Mouse (Mus musculus) heart, adult 8-10 months (tissue): Measurements from ENCODE around the gene Tcerg1l. TPM values are rescaled to one million over a fixed set of nuclear protein-coding genes. Genes with fewer than 3 reads are reported as not detected.

Experiments used
- DNase-seq: peaks from one replicate; pipeline ENCODE4 v3.0.0; 2022; ENCODE audit warnings: low spot score
- total RNA-seq, 4 experiments: library from RNA; stranded (reverse); gene quantifications; 2 replicates each; pipeline ENCODE4 v1.2.4; 2022

Gene Tcerg1l
- total RNA-seq: not detected

DNA sequence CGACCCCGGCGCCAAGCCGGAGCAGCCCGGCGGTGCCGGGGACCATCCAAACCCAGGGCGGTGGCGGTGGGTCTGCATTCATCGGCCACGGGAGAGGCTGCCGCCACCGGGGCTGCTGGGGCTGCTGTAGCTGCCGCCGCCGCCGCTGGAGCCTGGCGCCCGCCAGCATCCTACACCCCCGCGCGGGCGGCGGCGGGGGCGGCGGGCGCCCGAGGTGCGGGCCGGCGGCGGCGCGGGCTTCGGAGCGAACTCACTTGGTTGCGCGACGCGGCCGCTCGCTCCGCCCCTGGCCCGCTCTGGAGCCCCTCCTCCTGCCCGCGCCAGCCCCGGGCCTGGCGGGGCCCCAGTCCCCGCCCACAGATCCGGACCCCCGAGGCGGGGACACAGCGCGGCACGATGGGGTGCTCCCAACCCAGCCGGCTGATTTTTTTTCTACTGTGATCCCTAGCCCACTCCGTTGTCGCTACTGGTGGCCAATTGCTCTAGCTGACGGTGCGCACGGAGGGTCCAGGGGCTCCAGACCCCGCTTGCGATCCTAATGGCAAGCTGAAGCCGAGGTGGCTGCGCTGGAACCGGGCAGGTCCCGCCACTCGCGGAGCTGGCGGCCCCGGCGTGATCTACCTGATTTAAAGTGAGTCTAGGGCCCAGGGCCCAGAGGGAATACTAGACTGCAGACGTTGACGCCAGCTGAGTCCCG is at the start of gene Tcerg1l:
Tcerg1l (minus strand) TSS at position 246 of the 697 bp plus-strand sequence.
- DNase-seq: no peak

DNA sequence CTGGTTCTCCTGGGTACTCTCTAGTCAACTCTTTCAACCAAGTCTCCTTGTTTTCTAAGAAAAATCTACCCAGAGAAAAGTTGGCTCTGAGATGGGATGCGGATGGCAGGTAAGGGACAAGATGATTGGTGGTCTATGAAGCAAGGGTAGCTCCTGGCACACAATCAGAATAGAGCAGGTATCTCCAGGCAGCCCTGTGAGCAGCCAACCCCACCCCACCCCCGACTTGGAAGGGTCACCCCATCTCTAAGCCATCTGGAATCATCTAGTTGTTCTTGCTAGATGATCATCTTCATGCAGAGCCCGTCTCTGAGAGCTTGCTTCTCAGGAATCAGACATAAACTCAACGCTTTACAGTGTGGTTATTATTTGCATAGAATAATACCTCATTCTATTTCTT is 44.6 kb upstream of the Tcerg1l start:
- no peak for DNase-seq

DNA sequence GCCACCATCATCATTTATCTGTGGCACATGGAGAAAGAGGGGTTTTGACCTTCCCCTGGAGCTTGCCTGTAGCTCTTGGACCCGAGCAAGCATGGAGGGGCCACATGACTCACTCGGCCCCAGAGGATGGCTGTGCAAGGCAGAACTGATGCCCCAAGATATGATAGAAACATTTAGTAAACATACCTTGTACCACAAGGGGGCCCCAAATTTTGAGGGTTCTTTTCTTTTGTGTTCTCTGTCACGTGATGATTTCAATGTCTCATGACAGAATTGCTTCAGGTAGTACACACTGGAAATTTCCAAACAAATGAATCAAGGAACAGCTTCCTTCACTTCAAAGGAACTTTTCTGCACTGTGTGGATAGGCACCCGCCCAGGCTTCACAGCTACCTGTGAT is 35.0 kb upstream of the Tcerg1l start:
- DNase-seq: no peak

DNA sequence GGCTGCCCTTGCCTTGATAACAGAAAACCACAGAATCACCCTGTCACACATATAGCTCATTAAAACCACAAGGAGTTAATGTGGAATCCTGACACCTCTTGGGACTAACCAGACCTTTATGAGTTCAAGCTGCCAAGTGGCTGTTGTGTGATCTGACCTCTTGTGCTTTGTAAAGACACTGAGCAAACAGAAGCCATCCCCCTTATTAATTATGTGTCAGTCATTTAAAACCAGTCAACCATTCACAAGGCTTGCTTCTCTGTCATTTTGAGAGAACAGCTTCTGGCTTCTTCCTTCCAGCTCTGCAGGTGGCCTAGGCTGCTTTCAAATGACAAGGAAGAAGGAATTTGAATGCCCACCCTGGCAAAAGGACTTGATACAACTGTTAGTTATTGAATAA is 33.9 kb upstream of the Tcerg1l start:
- DNase-seq: no peak

DNA sequence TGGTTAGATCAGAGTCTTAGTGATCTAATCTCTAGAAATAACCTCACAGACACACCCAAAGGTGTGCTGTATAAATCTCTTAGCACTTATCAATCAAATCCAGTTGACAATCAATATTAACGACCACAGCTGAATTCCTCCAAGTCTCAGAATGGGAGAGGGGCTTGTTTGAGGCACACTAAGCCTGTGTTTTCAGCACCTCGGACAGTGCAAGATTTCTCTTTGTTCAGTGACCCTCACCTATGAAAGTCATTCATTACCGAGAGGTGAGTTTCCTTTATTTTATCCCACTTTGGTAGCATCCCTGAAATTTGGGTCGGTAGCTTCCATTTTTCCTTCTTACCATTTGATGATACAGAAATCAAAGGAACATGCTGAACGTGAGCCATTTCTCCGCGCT is 32.4 kb upstream of the Tcerg1l start:
- DNase-seq: no peak

DNA sequence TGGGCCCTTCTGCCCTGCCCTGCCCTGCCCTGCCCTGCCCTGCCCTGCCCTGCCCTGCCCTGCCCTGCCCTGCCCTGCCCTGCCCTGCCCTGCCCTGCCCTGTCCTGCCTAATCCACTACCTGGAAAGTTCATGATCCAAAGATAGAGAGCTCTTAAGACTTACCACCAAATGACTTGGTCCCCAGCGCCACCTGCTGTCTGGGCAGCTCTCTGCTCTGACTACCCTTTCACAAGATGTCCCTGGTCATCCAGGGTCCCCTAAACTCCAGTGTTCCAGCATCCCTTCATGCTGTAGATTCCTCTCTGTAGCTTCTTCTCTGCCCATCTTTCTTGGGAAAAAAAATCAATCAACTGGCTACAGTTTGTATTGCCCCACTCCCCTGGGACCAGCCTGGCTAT is 31.3 kb upstream of the Tcerg1l start:
- DNase-seq: peak; percentile 3

DNA sequence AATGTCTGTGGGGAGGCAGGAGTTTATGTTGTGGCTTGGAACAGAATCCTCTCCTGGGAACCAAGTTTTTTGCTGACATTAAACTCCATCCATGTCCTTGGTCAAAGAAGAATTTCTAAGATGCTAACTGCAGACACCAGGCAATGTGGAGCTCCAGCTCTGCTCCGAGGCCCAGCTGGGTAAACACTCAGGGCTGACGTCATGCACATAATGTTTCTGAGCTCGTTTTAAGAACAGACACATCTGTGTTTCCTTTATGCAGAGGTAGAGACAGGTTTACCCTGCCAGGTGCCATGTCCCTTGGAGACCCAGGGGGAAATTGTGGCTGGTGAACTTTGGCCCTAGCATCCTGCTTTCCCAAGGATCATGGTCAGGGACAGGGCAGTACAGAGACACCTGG is 29.9 kb upstream of the Tcerg1l start:
- no peak for DNase-seq

DNA sequence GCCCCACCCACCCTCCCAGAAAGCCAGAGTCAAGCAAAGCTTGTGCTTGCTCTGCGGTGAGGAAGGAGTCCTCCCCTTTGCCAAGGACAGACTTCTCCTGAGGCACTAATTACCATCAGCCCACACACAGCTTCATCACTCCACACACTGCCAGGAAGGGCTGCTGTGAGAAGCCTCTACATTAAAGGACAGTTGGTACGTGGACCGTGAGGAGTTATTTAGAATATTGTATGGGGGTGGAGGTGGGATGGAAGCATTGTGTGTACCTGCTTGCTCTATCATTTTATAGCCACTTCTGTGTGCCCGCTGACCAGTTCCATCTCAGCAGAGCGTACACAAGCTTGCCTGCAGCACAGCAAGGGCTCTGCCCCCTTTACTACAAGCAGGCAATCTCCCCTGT is 16.0 kb upstream of the Tcerg1l start:
- no peak for DNase-seq

DNA sequence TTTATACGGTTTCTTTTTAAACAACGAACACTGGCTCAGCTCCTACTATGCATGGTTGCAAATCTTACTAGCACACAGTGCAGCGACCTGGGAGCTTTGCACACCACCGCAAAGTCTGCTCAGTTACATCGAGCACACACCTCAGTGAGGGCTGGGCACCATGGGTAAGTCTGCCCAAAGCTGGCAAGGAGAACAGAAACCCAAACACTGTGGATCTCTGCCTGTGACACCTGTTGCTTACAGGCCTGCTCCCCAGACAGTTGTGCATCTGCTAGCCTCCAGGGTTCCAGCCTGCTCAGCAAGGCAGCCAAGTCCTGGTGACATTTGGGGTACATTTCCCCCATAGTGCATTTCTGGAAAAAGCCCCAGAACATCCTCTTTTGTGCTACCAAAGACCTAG is 4.1 kb upstream of the Tcerg1l start:
- DNase-seq: no peak

DNA sequence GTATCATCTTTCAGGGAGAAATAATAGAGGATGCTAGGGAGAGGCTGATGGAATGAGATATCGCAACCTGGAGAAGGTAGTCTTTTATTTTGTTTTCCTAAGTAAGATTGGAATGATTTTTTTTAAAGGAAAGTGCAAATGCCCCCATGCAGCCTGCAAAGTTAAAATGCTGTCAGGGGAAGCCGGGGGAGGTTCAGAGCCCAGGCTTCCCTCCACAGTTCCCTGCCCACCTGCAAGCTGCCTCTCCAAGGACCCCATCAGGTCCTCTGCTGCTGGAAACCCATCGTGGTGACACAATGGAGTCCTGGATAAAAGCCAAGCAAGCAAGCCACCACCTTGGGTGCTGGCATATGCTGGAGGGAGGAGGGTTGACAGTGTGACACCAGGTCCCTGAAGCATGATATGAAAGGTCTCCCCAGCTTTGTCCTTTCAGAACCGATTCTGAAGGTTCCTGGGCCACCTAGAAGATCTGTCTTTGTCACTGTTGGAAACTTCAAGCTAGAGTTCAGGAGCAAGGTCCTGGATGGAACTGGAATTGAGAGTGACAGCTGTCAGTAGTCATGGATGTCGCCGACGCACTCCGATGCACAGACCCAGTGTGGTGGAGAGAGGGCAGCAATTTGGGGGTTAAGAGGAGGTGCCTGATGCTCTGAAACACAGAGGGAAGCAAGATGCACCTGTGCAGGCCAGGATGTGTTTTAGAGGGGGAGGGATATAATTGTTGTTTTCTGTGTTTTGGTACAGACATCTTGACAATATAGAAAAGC is 3.2 kb upstream of the Tcerg1l start:
- no peak for DNase-seq

DNA sequence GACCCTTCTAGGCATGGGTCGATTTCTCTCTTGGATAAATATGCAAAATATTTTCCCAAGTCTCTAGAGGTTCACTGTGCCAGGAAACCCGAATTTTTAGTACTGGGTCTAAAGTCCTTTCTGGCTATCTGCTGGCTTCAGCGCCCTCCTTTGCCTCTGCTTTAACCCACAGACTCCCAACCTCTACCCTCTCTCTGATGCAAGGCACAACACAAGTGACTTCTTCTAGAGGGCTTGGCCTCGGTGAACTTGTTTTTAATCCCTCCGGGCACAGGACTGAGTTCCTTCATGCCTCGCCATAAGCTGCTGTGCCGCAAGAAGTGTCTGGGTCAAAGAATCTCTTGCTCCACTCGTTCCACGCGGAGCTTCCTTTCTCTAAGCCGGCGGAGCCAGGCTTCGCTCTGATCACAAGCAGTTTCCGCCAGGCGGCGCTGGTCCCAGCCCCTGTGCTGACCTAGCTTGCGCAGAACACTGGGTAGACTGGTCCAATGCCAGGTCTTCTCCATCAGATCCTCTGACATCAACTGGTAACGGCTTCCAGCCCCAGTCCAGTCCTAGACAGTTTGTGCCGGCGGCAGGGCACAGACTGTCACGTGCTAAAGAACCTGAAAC is 758 bp upstream of the Tcerg1l start:
- DNase-seq: peak; percentile 3

DNA sequence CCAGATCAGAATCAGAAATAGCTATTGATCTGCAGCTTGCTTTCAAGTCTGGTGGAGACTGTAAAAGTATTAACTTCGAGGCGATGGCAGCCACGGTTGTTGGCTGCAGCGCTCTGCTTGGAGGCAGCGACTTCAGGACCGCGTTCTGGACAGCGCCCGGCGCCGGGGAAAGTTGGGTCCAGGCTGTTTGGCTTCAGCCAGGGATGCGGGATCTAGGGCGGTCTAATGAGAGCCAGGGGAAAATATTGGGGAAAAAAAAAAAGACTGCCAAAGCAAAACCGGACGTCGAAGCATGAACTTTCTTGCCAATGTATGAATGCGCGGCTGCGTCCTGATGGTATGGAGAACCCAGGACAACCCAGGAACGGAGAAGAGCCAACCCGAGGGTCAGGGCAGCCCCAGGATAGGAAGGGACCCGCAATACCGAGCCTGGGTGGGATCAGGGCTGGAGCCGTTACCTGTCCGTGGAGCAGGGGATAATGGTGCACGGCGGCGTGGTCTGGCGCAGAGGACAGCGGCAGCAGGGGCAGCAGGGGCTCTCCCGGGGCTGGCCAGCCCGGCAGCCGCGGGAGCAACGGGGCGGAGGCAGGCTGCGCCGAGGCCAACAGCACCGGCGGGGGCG is 556 bp downstream of the Tcerg1l start:
- DNase-seq: no peak

DNA sequence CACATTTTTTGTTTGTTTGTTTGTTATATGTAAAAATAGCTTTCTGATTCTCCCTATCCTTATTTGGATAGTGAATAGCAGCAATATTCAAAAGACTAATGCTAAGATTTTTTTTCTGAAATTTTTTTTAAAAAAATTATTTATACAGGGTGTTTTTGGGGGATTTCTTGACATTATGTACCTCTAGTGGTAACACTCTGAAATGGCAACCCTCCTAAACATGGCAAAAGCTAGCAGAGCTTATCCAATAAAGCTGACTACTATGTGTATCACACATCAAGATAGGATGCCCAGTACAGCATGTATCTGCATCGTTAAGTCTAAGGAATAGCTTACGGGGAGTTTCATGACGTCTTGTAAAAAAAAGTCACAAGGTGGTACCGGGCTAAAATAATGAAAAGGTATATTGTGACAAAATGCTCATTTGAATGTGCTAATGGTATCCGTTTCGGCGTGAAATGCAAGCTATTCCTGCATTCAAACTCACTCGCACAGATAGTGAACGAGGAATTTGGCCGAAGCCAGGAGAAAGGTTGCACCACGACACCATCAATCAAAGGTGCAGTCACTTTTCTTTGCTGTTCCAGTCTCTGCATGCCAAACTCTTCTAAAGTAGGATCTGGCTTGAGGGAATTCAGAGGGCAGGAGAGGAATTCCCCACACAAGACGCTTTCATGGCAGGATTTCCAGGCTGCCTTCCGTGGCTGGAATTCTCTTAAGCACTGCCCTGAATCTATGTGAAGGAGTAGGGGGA is 1.2 kb downstream of the Tcerg1l start:
- no peak for DNase-seq

DNA sequence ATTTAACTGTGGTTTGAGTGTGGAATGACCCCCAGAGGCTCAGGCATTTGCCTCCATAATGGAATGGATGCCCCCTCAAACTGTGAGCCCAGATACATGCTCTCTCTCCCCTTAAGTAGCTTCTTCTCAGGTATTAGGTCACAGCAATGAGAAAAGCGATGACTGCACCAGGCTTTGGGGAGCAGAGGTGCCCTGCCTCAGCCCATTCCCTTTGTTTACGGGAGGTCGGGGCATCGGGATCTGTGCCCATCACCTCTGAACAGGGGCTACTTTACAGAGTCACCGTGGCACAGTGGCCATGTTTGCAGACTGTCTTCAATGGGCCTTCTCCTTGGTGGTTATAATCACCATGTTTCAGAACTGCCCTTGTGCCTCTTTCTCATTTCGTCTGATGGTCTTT is 7.6 kb downstream of the Tcerg1l start:
- DNase-seq: no peak

DNA sequence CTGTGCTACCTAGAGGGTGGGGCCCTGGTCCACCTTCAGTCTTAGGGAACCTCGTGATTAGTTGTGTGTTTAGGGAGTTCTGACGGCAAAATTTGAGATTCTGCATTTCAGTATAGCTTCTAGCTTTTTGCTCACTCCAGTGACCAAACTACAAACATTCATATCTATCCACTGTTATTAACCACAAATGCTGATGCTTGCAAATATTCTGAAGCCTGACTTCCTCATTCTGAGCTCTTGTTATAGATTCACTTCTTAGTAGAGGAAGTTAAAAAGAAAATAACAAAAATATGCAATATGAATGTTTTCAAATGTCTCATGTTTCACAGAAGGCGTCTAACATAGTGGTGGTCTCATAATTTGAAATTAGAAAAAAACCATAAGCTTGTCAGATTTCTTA is 8.5 kb downstream of the Tcerg1l start:
- DNase-seq: peak; percentile 14

DNA sequence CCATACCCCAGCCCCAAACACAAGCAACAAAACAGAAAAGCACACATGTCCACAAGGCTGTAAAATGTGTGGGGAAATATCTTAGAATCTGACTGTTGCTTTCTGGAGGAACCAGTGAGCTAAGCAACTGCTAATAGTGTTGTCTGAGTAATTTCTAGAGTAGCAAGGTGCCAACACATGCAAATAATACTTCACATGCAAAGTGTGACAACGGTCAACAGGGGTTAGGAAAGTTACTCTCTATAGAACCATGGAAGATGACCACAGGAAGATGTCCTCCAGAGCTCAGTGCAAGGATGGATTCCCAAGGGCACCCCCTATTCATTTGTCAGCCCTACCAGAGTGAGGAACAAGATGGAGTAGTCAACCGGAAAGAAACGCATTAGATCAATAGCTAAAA is 18.3 kb downstream of the Tcerg1l start:
- no peak for DNase-seq

DNA sequence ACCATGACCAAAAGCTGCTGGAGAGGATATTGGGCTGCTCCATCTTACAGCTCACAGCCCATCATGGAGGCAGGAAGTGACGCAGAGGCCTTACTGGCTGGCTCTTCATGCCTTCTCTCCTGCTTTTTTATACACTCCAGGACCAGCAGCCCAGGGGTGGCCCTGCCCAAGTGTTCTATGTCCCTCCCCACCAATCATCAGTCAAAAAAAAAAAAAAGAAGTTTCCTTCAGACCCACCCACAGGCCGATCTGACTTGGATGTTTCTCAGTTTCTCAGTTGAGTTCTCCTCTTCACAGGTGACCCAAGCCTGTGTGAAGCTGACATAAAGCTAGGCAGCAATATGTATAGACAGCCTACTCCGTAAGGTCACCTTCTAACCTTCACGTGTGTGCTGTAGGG is 19.0 kb downstream of the Tcerg1l start:
- no peak for DNase-seq

DNA sequence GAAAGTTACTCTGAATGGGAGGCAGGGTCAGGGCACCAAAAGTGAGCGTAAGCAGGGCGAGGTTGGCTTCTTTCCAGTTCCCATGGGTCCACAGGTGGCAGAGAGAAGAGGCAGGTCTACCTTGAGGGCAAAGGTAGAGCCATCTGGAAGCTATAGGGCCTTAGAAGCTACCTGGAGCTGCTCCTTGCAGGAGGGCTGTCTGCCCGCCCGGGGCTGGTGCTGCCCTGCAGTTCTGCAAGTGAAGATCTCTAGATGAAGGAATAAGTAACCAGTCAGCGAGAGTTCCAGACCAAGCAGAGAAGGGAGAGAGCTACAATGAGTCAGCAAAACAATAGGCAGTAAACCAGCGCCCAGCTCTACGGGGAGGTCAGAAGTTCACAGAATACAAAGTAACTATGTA is 22.0 kb downstream of the Tcerg1l start:
- DNase-seq: no peak

DNA sequence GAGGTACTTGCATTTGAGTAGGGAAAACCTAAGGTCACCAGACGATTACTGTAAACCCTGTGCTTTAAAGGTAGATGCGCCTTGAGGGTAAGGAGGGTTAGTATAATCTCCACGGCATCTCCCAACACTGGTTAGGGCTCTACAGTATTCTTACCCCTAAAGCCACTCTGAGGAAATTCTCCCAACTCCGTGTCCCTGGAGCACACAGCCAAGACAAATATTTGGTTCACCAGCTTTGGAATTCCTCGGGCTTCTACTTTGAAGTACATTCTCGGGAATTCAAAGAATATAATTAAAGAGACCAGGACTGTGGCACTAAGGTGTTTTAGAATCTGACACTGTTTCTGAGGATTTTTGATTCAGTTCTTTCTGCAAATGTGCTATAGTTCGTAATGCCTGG is 23.2 kb downstream of the Tcerg1l start:
- no peak for DNase-seq

DNA sequence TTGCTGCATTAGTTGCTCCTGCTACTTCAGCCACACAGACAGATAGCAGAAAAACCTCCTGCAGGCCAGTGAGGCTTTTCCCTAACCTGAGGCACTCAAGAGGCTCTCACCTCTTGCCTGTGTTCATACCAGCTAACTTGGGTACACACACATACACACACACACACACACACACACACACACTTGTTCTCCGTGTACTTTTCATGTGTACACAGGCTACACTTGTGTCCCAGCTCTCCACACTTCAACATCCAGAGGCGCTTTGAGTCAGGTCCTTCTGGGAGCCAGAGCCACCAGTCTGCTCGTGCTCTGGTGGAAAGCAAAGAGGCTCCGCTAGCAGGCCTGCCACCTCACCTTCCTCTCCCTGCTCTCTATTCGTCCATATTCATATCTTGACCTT is 24.0 kb downstream of the Tcerg1l start:
- no peak for DNase-seq

DNA sequence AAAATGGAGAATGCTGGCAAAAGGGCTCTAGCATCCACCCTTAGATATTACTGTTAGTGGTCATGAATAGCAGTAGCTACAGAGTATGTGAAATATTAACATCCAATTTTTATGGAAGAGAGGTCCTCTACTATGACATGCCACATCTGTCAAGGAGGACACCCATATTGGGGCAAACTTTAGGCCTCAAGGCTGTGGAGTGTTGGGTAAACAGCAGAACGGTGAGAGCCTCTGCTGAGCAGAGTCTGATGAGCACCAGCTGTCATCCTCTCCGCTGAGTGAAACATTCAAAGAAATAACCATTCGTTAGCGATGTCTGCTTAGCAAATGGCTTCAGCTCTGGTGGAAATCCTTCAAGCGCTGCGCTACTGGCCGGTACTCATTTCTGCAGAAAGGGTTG is 30.0 kb downstream of the Tcerg1l start:
- DNase-seq: no peak

DNA sequence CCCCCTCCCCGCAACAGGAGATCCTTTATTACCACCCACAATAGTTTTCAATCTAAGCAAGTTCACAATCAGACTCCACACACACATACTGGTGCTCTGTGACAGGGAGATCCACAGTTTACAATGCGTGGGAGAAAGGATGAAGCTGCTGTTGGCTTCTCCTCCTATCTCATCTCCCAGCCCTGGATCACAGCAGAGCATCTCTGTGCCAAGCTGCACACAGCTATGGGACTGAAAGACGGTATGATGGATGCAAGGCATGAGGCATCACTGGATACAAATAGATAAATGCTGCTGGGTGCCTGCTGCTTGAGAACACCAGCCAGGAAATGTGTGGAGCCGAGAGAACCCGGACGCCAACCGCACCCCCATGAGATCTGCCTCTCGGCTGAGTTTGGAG is 32.0 kb downstream of the Tcerg1l start:
- no peak for DNase-seq
